Mouse (Mus musculus): Measurements from ENCODE around the gene Sfmbt2.
A peak's percentile ranks its signal among the peaks of the same experiment; 100 is the strongest.

The Sfmbt2 gene

DNA sequence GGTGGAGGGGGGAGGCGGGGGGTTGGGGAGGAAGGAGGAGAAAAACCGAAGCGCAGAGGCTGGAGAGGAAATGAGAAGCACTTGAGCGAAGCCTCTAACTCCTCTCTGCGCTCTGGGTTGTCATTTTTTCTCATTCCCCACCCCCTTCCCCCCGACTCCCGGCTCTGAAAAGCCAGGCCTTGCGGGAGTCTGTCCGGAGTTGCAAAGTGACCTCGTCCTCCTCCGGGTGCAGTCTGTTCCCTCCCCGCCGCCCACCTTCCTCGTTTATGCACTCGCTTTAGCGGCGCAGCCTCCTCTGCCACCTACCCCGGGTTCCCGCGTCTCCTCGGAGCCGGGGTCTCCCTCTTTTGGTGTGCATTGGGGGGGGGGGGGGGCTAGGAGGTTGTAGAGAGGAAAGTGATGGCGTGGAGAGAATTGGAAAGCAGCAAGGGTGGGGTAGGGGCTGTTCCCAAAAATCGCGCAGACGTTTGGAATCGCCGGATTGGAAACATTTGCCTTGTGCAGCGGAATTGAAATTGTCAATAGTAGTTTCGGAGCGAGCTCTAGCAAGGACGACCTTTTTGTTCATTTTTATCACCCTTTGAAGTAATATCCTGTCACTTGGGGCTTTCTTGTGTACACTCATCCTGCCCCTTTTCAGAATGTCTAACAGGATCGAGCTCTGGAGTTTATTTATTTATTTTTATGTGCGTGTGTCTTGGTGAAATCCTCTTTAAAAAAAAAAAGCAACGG, 2.6 kb downstream of the Sfmbt2 start:
- no peak for DNase-seq

DNA sequence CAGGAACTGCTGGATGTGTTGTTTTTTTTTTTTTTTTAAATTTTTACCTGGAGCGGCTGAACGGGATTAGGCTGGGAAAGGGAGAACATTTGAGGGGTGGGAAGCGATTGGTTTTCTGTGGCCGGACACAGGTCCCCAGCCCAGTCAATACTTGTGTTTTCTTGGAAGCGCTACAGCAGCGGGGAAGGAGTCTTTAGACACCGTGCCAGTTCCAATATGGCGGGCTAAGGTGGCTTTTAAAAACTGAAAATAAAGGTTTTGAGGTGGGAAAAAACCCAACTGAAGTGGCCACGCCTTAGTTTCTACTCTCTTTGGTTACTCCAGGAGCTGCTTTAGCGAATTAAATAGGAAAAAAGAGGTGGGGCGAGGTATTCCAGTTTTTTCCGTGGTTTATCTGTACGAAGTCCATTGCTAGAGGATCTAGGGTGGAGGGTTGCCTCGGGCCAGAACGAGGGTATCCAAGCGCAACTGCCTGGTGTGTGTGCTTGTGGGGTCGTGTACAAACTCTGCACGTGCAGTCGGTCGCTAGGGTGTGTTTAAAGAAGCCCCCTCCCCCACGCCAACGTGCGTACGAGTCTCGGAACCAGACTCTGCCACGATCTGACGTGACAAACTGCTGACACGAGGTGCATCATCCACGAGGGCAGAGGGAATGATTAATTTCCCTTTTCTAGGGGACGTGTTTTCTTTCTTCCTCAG, 3.3 kb downstream of the Sfmbt2 start:
- DNase-seq, result peak; percentile 2

- DNase-seq, result no peak
These were observed 4.1 kb downstream of the Sfmbt2 start for GRCm38 (mm10) chr2:10374207-10375023.

DNA sequence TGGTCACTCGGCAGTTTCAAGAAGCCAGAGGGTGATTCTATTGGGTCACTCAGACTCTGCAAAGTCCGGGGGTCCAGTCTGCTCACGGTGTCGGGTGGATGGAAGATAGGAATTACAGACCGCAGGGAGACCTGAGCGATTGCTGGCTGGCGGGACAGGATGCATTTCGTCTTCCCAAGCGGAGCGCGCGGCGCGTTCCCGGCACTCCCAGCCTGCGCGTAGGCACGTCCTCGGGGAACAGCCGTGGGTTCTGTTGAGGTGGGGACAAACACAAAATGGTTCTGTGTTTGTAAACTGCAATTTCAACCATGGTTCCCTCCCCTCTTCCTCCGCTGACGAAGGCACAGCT, 4.7 kb downstream of the Sfmbt2 start:
- DNase-seq, result no peak

DNA sequence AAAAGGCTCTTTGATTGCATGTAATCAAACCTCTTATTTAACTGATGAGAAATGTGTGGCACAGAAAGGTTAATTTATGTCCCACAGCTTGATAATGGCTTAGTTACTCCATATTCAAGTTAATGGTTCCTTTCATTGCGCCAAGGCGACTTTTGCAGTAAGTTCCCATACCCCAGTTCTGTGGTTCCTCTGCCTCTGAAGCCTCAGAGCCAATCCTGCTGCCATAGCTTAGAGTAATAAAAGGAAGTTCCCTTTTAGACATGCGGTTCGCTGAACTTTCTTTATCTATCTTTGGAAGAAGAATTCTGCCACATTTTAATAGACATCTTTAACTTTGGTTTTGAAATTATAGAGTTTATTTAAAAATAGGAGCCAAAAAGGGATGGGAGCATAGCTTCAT, 19.7 kb downstream of the Sfmbt2 start:
- no peak for DNase-seq

DNA sequence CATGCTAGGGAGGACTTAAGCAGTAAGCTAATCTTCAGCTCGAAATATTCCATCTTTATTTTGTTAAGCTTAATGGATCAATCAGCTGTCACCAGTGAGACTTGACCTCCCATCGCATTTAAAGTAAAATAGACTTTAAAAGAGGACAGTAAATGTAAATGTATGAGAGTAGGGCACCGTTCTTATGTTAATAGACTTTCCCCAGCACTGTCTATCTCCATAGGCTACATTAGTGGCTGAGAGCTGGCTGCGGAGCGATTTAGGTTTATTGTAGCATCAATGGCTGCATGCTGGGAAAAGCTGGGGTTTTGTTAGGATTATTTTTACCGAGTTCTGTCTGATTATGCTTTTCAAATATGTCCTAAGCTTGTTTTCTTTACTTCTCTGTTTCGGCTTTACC, 20.5 kb downstream of the Sfmbt2 start:
- DNase-seq, result no peak

GRCm38 (mm10) chr2:10395143-10395542, 24.8 kb downstream of the Sfmbt2 start:
- DNase-seq, result no peak

GRCm38 (mm10) chr2:10397790-10398189, 27.5 kb downstream of the Sfmbt2 start:
- no peak for DNase-seq

DNA sequence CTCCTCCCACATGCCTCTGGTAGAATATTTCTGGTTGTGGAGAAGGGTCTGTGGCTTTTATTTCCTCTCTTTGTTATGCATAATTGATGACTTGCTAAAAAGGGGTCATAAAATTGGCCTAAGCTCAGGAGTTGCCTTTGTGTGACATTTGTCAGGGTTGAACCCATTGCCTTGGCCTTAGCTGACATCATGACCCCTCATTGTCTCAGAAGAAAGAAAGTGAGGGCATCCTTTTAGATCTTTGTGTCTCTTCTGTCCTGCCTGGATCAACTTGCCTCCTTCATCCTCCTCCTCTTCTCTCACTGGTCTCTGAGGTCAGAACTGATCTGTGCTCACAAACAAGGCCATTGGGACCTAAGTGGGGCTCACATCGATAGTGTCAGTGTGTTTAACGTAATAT, 35.8 kb downstream of the Sfmbt2 start:
- no peak for DNase-seq

GRCm38 (mm10) chr2:10409422-10409821, 39.1 kb downstream of the Sfmbt2 start:
- DNase-seq, result no peak

GRCm38 (mm10) chr2:10410069-10410468, 39.8 kb downstream of the Sfmbt2 start:
- no peak for DNase-seq

DNA sequence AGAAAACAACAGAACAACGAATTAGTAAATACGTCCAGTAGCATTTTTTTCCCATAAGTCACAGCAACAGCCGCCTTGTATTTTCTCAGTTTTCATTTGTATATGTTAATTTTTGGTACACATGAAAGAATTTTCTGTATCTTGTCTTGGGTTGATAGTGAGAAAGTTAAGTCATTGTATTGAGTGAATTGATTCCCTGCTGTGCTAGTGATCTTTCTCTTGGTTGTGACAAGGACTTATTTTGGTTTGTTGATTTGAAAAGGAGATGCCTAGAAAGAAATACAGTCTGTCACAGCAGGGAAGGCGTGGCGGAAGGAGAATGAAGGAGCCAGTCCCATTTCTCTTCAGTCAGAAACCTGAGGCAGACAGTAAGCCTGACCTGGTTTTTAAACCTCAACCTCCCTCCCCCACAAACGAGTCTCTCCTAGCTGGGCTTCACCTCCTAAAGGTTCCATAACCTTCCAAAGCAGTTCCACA, 50.7 kb downstream of the Sfmbt2 start:
- no peak for DNase-seq

DNA sequence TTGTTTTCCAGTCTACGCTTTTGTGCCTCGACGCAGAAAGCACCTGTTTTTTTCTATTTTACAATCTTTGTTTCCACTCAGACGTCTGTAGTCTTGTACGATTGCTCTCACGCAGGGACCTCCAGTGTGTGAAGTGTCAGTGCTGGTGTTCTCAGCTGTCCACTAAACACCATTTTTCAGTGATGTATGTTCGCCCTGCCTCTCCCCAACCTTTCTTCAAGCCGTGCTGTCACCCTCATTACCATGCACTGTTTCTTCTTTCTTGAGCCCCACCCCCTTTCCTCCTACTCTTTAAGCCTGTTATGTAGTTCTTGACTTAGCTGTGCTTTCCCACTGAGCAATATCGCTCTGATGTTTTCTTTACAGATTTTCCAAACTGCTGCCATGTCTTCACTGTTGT, 67.0 kb downstream of the Sfmbt2 start:
- no peak for DNase-seq

- no peak for DNase-seq
These were observed 71.5 kb downstream of the Sfmbt2 start for GRCm38 (mm10) chr2:10441811-10442210.

GRCm38 (mm10) chr2:10453577-10453976, 83.3 kb downstream of the Sfmbt2 start:
- no peak for DNase-seq

GRCm38 (mm10) chr2:10458309-10458708, 88.0 kb downstream of the Sfmbt2 start:
- DNase-seq, result no peak

GRCm38 (mm10) chr2:10516516-10516915, 146.2 kb downstream of the Sfmbt2 start:
- peak; percentile 12 for DNase-seq

DNA sequence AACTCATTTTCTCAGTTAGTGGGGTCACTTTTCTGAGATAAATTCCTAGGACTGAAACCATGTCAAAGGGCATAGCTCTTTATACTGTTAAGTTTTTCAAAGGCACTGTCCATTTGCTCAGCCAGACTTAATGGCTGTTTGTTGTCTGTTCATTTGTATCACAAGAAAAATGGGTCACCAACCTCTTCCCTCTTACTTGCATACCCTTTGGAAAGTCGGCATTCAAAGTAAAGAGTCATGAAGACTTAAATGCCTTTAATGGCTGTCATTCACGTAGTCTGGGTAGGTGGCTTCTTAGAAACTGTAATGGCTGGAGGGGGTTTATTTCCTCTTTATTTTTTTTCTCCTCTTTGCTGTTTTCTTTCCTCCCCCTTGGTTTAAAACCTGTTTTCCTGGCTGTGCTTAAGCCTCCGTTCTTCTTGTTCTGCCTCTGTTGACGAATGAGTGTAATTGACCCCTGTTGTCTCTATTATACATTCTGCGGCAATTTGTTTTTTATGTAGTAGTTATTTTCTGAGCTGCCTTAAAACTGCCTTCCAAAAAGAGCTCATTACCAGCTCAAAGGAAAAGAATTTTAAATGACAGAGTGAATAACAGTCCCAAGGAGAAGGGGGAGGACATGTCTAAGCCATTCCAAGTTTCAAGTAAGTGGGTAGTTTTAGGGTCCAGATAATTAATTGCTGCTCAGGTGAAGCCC, 151.6 kb downstream of the Sfmbt2 start:
- DNase-seq, result no peak

DNA sequence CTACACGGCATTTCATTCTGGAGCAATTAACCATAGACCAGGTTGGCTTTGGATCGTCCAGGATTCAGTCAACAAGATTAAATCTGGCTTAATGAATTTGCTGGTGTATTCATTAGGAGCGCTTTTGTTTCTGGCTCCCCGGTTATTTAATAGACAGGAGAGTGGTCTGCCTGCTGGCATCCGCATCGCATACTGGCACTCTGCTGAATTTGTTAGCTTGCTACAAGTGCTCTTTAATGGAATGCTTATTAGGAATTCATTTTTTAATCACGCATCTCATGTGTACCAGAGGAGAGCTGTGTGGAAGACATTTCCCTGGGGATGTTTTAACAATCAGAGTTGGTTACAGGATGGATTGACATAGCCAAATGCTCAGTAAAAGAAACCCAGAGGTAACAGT, 155.3 kb downstream of the Sfmbt2 start:
- DNase-seq, result no peak

DNA sequence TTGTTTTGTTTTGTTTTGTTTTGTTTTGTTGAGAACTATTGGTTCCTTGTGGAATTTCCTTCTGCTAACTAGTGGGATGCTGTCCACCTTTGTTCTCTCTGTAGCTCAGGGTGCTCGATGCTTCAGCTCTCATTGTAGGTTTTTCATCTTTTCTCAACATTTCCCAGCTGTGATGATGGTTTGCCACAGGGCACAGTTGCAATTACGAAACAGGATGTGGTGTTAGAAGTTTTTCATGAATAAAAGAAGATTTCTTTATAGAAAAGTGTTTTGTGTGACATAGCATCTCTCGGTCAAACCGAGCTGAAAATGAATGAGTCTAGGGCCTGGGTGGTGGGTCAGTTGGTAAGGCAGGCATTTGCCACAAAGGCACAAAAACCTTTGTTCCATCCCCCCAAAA, 171.5 kb downstream of the Sfmbt2 start:
- DNase-seq, result no peak

DNA sequence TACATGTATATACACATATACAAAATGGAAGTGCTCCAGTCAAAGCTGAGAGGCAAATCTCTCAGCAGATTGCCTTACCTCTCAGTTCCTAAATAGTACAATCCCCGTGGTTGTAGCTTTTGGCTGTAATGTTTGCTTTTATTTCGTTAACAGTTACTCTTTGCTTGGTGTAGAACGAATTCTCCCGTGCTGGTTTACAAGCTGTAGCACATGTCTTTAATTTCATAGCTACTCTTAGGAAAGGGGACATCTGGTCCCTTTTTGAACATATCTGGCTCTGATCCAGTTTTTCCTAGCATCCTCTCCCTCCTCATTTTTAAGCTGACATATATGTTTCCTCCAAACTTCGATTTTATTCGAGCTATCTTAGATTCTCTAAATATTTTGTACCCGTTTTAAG, 172.1 kb downstream of the Sfmbt2 start:
- DNase-seq, result no peak

- DNase-seq, result no peak
These were observed 188.5 kb downstream of the Sfmbt2 start for GRCm38 (mm10) chr2:10558816-10559215.

GRCm38 (mm10) chr2:10565491-10565890, 195.2 kb downstream of the Sfmbt2 start:
- no peak for DNase-seq
